Mouse (Mus musculus): Measurements from ENCODE around the gene Ebf3. TPM values are rescaled to one million over a fixed set of nuclear protein-coding genes. Genes with fewer than 3 reads are reported as not detected.
A peak's percentile ranks its signal among the peaks of the same experiment; 100 is the strongest.

Ebf3 gene
- total and polyA plus RNA-seq, 2 experiments from 2014 or later, result 0.67 to 14.0 TPM

DNA sequence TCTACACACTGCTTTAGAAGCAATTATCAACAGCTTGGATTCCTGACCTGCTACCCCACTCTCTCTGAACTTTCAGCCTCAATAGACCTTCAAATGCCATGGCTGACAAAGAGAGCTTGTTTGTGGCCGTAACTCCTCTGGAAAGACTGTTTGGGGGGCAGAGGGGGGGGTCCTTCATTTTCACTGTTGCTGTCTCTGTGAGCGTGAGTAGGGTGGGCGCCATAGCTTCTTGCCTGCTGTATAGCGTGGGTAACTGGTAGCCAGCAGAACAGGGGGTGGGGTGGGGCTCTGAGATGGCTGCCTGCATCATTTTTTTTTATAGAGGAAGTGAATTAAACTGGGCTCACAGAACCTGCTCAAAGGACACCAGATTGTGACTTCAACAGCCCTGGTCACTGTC is 114.7 kb downstream of the Ebf3 start:
- no peak overlapping the region for H3K9ac ChIP-seq
- no peak overlapping the region for H3K27ac ChIP-seq (ENCODE audit: low read depth, low read length)
- H3K27me3 ChIP-seq (ENCODE audit: insufficient read depth, low read length), result peaks cover 51% of the 10 kb centered on the region
- no peak overlapping the region for H3K4me2 ChIP-seq (ENCODE audit: low read depth)
- no peak overlapping the region for H3K4me3 ChIP-seq (ENCODE audit: low read depth, low read length)
- H3K9me3 ChIP-seq (ENCODE audit: low read length), result no peaks in the 10 kb centered on the region
- H3K36me3 ChIP-seq (ENCODE audit: insufficient read depth), result no peaks in the 10 kb centered on the region
- WGBS, result 81% methylated on average over 4 of the region's 4 CpGs
- no peak for TF ChIP-seq CTCF (IDR thresholded peaks at IDR 0.05; ENCODE audit: low read depth)
- DNase-seq (no peak), ATAC-seq (no peak)
- H3K4me1 ChIP-seq (ENCODE audit: insufficient read depth), result no peaks in the 10 kb centered on the region

DNA sequence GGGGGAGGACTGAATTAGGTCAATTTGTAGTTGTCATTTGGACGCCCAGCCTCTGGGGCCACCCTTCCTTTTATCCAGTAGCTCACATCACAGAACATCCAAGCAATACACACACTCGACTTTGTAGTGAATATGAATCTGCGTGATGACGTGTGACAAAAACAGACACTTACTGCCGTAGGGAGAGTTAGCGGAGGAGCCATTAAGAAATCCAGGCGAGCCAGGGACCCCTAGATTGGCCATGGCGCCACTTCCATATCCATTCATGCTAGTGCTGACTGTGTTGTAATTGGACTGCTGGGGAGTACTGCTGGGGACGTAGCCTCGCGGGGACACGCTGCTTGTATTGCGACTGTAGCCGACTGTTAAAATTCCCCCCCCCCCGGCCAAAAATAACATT is 115.3 kb downstream of the Ebf3 start:
- Histone ChIP-seq H3K4me3 (ENCODE audit: low read depth, low read length) (no peak overlapping the region), H3K27ac (ENCODE audit: low read depth, low read length) (no peak overlapping the region), H3K4me1 (ENCODE audit: insufficient read depth) (no peaks in the 10 kb centered on the region), H3K9me3 (ENCODE audit: low read length) (no peaks in the 10 kb centered on the region), H3K27me3 (ENCODE audit: insufficient read depth, low read length) (peaks cover 50% of the 10 kb centered on the region), H3K4me2 (ENCODE audit: low read depth) (no peak overlapping the region), H3K9ac (no peak overlapping the region), H3K36me3 (ENCODE audit: insufficient read depth) (no peaks in the 10 kb centered on the region)
- WGBS, result 91% methylated on average over 15 of the region's 15 CpGs
- DNase-seq (no peak), ATAC-seq (no peak)
- no peak for TF ChIP-seq CTCF (IDR thresholded peaks at IDR 0.05; ENCODE audit: low read depth)

DNA sequence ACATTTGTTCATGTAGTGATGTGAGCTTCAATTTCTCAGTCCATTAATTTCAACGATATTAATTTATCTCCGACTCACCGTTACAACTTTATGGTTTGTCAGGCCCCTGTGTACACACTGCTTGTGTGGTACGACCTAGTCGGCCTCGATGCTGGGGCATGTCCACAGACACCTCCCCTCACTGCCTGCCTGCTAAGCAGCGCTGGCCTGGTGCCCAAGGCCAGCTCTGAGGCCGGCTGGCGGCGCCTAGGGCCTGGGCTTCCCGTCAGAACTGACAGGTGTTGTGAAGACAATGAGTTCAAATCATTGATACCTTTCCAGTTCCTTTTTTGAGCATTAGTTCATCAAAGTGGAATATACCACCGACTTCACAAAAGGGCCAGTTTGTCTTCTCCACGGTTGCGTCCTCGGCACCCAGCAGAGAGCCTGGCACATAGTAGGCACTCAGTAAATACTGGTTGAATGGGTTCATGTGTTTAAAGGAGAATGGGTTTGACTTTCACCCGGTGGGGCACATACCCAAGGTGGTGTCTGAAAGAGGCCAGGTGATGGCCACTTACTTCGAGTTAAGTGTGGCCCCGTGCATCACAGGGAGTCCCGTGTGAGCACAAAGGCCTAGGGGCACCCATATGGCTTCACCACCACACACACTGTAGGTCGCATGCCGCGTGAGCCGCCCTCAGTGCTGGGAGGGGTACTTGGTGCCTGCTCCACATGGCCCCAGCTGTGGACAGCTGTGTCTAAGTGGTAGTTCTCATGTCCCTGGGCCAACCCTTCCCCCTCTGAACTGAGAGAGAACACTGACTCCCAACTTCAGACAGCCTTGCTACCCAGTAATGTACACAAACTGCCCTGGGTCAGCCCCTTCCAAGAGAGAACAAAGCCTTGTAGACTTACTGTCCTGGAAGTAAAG is 116.9 kb downstream of the Ebf3 start:
- no peaks in the 10 kb centered on the region for H3K36me3 ChIP-seq (ENCODE audit: insufficient read depth)
- no peak for DNase-seq
- peaks cover 60% of the 10 kb centered on the region for H3K27me3 ChIP-seq (ENCODE audit: insufficient read depth, low read length)
- H3K4me2 ChIP-seq (ENCODE audit: low read depth), result no peak overlapping the region
- H3K4me3 ChIP-seq (ENCODE audit: low read depth, low read length), result no peak overlapping the region
- no peak for ATAC-seq
- WGBS, result 76% methylated on average over 23 of the region's 23 CpGs
- no peak for TF ChIP-seq CTCF (IDR thresholded peaks at IDR 0.05; ENCODE audit: low read depth)
- H3K4me1 ChIP-seq (ENCODE audit: insufficient read depth), result no peaks in the 10 kb centered on the region
- no peaks in the 10 kb centered on the region for H3K9me3 ChIP-seq (ENCODE audit: low read length)
- no peak overlapping the region for H3K27ac ChIP-seq (ENCODE audit: low read depth, low read length)
- H3K9ac ChIP-seq, result no peak overlapping the region

DNA sequence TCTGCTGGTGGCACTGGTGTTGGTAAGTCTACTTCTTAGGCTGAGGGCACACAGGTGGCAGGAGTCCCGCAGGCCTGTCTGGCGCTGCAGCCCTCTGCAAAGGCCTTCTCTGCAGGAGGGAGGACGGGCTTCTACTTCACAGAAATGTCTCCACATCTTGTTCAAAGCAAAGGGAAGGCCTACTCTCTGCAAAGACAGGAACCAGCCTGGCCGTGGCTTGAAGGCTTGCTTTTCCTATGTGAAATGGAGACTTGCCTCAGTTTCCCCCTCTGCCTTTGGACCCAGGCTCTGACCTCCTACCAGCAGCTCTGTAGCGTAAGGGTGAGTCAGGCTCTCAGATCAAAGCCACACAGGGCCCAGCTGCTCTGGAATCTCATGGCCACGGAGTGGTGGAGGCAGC is 117.7 kb downstream of the Ebf3 start:
- Histone ChIP-seq H3K27ac (ENCODE audit: low read depth, low read length) (no peak overlapping the region), H3K9ac (no peak overlapping the region), H3K4me2 (ENCODE audit: low read depth) (no peak overlapping the region), H3K9me3 (ENCODE audit: low read length) (no peaks in the 10 kb centered on the region), H3K27me3 (ENCODE audit: insufficient read depth, low read length) (peaks cover 59% of the 10 kb centered on the region), H3K36me3 (ENCODE audit: insufficient read depth) (no peaks in the 10 kb centered on the region), H3K4me1 (ENCODE audit: insufficient read depth) (no peaks in the 10 kb centered on the region), H3K4me3 (ENCODE audit: low read depth, low read length) (no peak overlapping the region)
- no peak for TF ChIP-seq CTCF (IDR thresholded peaks at IDR 0.05; ENCODE audit: low read depth)
- WGBS, result 84% methylated on average over 6 of the region's 6 CpGs
- DNase-seq, result no peak
- ATAC-seq, result no peak

DNA sequence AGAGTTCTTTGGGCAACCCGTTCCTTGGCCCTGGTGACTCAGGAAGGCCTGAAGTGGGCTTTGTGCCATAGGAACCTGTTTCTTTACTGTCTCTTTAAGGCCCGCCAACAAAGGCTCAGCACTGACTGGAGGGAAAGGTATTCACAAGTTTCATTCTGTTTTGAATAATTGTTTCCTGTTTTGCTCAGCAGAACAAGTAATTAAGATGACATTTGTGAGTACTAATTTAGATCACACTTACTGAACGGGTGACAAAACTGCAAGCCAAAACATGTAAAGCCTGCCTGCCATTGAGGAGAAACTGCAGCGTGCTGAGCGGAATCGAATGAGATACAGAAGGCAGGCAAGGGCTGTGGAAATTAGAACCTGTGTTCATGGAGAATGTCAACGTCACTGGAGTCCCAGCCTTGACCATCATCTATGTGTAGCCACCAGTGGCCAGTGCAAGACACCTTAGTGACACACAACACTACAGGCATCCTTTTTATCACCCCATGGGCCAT is 121.4 kb downstream of the Ebf3 start:
- Histone ChIP-seq H3K4me3 (ENCODE audit: low read depth, low read length) (no peak overlapping the region), H3K4me1 (ENCODE audit: insufficient read depth) (no peaks in the 10 kb centered on the region), H3K27ac (ENCODE audit: low read depth, low read length) (no peak overlapping the region), H3K27me3 (ENCODE audit: insufficient read depth, low read length) (peaks cover 51% of the 10 kb centered on the region), H3K9me3 (ENCODE audit: low read length) (no peaks in the 10 kb centered on the region), H3K9ac (no peak overlapping the region), H3K36me3 (ENCODE audit: insufficient read depth) (no peaks in the 10 kb centered on the region), H3K4me2 (ENCODE audit: low read depth) (no peak overlapping the region)
- peak; percentile 49 for DNase-seq
- ATAC-seq, result peak; percentile 18; the same call in 1 of the 2 replicates
- no peak for TF ChIP-seq CTCF (IDR thresholded peaks at IDR 0.05; ENCODE audit: low read depth)
- WGBS, result 29% methylated on average over 7 of the region's 7 CpGs

DNA sequence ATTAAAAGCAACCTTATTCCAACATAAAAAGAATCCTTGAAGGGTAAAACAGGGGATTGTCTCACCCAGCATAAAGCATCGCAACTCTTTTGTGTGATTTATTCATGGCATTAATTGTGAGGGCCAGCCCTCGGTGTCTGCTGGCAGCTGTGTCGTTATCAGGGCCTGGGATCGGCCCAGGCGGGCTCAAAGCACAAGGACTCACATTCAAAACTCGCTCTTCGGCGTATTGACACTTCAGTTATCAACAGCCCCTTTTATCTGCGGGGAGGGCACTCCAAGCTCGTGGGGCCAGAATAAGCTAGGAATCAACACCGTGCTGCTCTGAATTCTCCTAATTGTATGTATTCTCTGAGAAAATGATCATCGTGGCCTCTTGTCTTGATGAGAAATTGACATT is 122.4 kb downstream of the Ebf3 start:
- ATAC-seq (no peak), DNase-seq (no peak)
- no peak overlapping the region for H3K4me3 ChIP-seq (ENCODE audit: low read depth, low read length)
- no peak overlapping the region for H3K4me2 ChIP-seq (ENCODE audit: low read depth)
- TF ChIP-seq CTCF (IDR thresholded peaks at IDR 0.05; ENCODE audit: low read depth), result no peak
- no peaks in the 10 kb centered on the region for H3K9me3 ChIP-seq (ENCODE audit: low read length)
- H3K4me1 ChIP-seq (ENCODE audit: insufficient read depth), result no peaks in the 10 kb centered on the region
- WGBS, result 16% methylated on average over 12 of the region's 12 CpGs
- no peaks in the 10 kb centered on the region for H3K36me3 ChIP-seq (ENCODE audit: insufficient read depth)
- H3K27me3 ChIP-seq (ENCODE audit: insufficient read depth, low read length), result peaks cover 50% of the 10 kb centered on the region
- H3K27ac ChIP-seq (ENCODE audit: low read depth, low read length), result no peak overlapping the region
- H3K9ac ChIP-seq, result no peak overlapping the region

DNA sequence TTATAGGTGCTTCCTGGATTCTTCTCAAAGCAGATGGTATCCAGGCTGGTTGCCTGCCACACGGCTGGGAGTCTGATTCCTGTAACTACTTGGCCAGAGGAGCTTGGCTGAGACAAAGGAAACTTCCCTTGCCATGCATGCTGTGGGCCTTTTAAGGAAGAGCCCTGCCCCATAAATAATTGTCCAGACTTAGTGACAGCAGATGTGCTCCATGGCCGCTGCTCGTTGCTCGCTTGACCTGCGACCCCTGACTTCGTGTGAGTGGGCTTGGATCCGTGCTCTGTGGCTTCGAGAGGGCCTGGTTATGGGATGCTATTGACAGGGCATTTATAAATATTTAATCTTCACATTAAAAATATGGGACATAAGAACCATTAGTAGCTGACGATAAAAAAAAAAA is 142.0 kb downstream of the Ebf3 start:
- no peaks in the 10 kb centered on the region for H3K4me1 ChIP-seq (ENCODE audit: insufficient read depth)
- ATAC-seq (no peak), DNase-seq (no peak)
- 68% methylated on average over 9 of the region's 9 CpGs for WGBS
- no peak overlapping the region for H3K27ac ChIP-seq (ENCODE audit: low read depth, low read length)
- TF ChIP-seq CTCF (IDR thresholded peaks at IDR 0.05; ENCODE audit: low read depth), result no peak
- H3K36me3 ChIP-seq (ENCODE audit: insufficient read depth), result no peaks in the 10 kb centered on the region
- H3K27me3 ChIP-seq (ENCODE audit: insufficient read depth, low read length), result no peaks in the 10 kb centered on the region
- no peak overlapping the region for H3K4me2 ChIP-seq (ENCODE audit: low read depth)
- no peak overlapping the region for H3K9ac ChIP-seq
- no peaks in the 10 kb centered on the region for H3K9me3 ChIP-seq (ENCODE audit: low read length)
- no peak overlapping the region for H3K4me3 ChIP-seq (ENCODE audit: low read depth, low read length)

Measured in forebrain, postnatal 0 days (tissue).